Mouse (Mus musculus) liver, adult 2 months (tissue): ENCODE data around the gene E130308A19Rik. TPM values are rescaled to one million over a fixed set of nuclear protein-coding genes. Genes with fewer than 3 reads are reported as not detected.

Experiments
- DNase-seq: peaks from one replicate; pipeline ENCODE4 v3.0.0-alpha.2; 2011; ENCODE audit warnings: low read depth, low spot score; ENCODE audit errors: extremely low read depth
- H3K27ac ChIP-seq: fragments of 200-500 bp; replicated peaks from 2 replicates; pipeline ENCODE4 v1.5.1; 2012; ENCODE audit warnings: low read depth, mild to moderate bottlenecking, control low read depth, inconsistent platforms, low read length; ENCODE audit not compliant: insufficient read depth
- H3K27me3 ChIP-seq: fragments of 200-500 bp; 2 replicates; pipeline ENCODE4 v1.6.1; 2012; ENCODE audit warnings: mild to moderate bottlenecking, moderate library complexity, low read length, inconsistent platforms; ENCODE audit not compliant: control insufficient read depth, insufficient read depth
- H3K36me3 ChIP-seq: fragments of 200-500 bp; 2 replicates; pipeline ENCODE4 v1.6.1; 2012; ENCODE audit warnings: low read length, inconsistent platforms; ENCODE audit not compliant: control insufficient read depth, insufficient read depth
- H3K4me1 ChIP-seq: fragments of 200-500 bp; 2 replicates; pipeline ENCODE4 v1.6.1; 2011; ENCODE audit warnings: low read length; ENCODE audit not compliant: control insufficient read depth, insufficient read depth
- H3K4me3 ChIP-seq: fragments of 200-500 bp; 2 replicates; pipeline ENCODE4 v1.5.1; 2011; ENCODE audit warnings: low read depth, mild to moderate bottlenecking, control low read depth, low read length, moderate library complexity; ENCODE audit not compliant: insufficient read depth
- H3K79me2 ChIP-seq: fragments of 200-500 bp; 2 replicates; pipeline ENCODE4 v1.6.1; 2012; ENCODE audit warnings: inconsistent platforms, mild to moderate bottlenecking, low read length, moderate library complexity; ENCODE audit not compliant: control insufficient read depth, insufficient read depth
- H3K9ac ChIP-seq: fragments of 200-500 bp; 2 replicates; pipeline ENCODE4 v1.6.1; 2012; ENCODE audit warnings: low read depth, mild to moderate bottlenecking, control low read depth, inconsistent platforms, low read length
- CTCF ChIP-seq: fragments of 200-500 bp; IDR thresholded peaks from 2 replicates; pipeline ENCODE4 v1.5.1; 2011; ENCODE audit warnings: low read depth, low read length, control low read depth
- POLR2A ChIP-seq: fragments of 200-500 bp; IDR thresholded peaks from 2 replicates; pipeline ENCODE4 v1.6.1; 2011; ENCODE audit warnings: low read length, control low read depth; ENCODE audit not compliant: insufficient read depth; ENCODE audit errors: extremely low read depth
- WGBS: fragments of 180-500 bp; shearing (Covaris S2); methylation state at CpG from one replicate; pipeline ENCODE4 v1.1.7; 2018; 5-methylcytosine and 5-hydroxymethylcytosine counted together
- polyA plus RNA-seq: library from polyadenylated mRNA; depleted of rRNA; stranded (reverse); fragments of >200 nt; gene quantifications from 2 replicates; pipeline ENCODE4 v1.2.3, GENCODE M21; 2012
- total RNA-seq: library from RNA; depleted of rRNA; stranded (reverse); fragments of >200 nt; gene quantifications from 2 replicates; pipeline ENCODE4 v1.2.3, GENCODE M21; 2014

The E130308A19Rik gene
- total and polyA plus RNA-seq, 2 experiments: 1.5 to 2.6 TPM

DNA sequence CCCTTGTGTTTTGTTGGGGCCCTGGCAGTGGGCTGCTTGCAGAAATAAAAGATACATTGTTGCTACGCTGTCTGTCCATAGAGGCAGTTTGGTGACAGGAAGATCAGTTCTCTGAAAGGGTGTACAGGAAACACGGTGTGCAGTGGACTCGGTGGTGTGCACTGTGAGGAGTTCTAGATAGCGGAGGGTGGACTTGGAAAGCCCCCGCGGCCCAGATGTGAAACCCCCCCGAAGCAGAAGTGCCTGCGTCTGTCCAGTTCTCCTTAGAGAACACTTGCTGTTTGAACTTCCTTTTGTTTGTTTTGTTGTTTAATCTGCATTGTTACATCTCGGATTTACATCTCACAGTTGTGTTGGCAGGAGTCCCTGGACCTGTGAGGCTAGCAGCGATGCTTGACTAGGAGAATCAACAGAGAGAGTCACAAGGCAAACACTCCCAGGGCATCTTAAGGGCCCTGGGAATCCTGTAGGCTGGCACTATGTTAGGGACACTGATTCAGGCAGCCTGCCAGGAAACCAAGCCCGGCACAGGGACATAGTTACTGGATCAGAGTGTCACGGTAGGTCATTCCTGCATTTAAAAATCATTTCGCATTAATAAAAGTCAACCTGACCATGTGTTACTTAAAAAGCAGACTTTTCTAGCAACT, 127.6 kb downstream of the E130308A19Rik start:
- no peak overlapping the region for H3K27ac ChIP-seq
- no peaks in the 10 kb centered on the region for H3K36me3 ChIP-seq
- DNase-seq: no peak
- no peaks in the 10 kb centered on the region for H3K27me3 ChIP-seq
- no peaks in the 10 kb centered on the region for H3K79me2 ChIP-seq
- no peak overlapping the region for H3K4me3 ChIP-seq
- no peak overlapping the region for H3K9ac ChIP-seq
- TF ChIP-seq CTCF (no peak), POLR2A (no peak)
- 64% methylated on average over 13 of the region's 13 CpGs for WGBS
- H3K4me1 ChIP-seq: no peaks in the 10 kb centered on the region

DNA sequence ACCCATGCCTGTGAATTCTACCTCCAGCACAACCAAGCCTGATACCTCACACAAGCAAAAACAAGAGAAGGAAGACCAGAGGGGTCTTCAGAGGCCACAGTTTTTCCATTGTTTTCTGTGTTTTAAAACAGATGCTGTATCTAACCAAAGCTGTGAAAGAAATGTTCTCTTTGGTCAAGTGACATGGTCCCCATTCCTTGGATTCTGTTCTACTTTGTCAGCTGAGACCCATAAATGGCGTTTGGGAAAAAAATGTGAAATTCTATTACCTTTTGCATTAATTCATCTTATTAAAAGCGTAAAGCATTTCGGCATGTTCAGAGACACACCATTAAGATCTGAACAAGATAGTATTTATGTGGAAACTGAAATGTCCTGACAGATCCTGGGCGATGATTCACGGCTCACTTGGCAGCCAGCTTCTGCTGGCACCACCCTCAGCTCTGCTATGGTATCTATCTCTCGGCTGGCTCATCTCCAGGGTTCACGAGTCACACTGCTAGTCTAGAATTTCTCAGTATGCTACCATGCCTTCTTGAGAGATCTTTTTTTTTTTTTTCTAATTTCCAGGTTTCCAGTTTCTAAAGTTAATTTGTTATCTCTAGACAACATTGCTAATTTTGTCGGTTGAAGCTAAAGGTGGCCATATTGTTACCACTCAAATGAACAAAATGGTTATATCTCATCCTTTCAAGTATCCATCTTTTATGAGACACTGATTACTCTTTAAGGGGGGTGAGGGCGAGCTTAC, 130.5 kb downstream of the E130308A19Rik start:
- no peaks in the 10 kb centered on the region for H3K4me1 ChIP-seq
- no peak overlapping the region for H3K27ac ChIP-seq
- 64% methylated on average over 9 of the region's 9 CpGs for WGBS
- TF ChIP-seq CTCF (no peak), POLR2A (no peak)
- H3K27me3 ChIP-seq: no peaks in the 10 kb centered on the region
- DNase-seq: peak; percentile 13
- no peak overlapping the region for H3K4me3 ChIP-seq
- H3K9ac ChIP-seq: no peak overlapping the region
- no peaks in the 10 kb centered on the region for H3K79me2 ChIP-seq
- no peaks in the 10 kb centered on the region for H3K36me3 ChIP-seq

DNA sequence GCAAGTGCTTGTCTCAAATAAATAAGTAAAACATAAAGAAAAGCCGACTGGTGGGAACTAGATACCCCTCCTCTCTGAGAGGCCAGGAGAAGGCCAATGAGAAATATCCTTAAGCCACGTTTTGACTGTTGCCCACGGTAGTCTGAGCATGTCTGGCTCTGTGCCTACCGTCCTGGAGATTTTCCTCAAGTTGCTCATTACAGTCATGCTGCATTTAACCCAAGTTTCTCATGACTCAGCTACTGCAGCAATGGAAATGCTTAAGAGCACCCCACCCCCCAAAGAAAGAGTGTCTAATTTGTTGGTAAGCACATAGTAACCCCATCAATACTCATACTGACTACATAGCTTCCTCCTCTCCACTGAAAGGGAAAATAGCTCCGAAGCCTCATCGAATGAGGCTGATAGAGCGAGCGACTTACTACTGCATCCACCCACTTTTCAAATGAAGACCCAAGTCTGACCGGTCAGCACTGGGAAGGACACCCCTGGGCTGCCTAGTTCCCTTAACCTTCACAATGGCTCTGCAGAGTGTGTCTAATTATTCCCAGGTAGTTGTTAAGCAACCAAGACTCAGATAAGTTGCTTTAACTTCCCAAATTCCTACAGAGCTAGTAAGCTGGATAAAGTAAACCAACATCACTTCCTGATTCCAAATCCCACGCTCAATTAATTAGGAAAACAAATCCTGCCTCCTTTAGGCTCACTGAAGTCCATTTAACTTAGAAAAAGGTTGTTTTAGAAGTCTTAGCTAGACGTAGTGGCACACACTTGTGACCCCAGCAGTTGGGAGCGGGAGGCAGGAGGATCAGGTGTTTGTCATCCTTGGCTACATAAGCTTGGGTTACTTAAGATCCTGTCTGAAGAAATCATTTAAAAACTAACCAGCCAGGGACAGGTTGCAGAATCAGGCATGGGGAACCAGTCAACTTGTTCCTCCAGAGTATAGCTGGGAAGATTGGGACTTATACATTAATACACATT, 131.7 kb downstream of the E130308A19Rik start:
- Histone ChIP-seq H3K27me3 (no peaks in the 10 kb centered on the region), H3K79me2 (no peaks in the 10 kb centered on the region), H3K4me3 (no peak overlapping the region), H3K9ac (no peak overlapping the region), H3K27ac (no peak overlapping the region), H3K36me3 (no peaks in the 10 kb centered on the region), H3K4me1 (no peaks in the 10 kb centered on the region)
- no peak for DNase-seq
- 88% methylated on average over 12 of the region's 12 CpGs for WGBS
- no peak for TF ChIP-seq CTCF

DNA sequence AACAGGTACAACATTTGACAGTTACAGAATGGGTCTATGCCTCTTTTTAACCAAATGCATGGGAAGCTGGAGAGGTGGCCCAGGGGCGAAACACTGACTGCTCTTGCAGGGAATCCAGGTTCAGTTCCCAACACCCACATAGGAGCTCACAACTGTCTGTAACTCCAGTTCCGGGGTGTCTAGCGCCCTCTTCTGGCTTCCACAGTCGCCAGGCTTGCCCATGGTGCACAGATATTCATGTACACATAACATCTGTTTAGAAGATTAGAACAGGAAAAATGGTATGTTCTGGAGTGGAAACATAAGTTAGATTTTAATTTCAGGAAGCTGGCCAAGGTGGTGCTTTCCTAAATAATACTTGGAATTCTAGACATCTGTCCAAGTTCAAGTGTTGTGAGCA, 134.0 kb downstream of the E130308A19Rik start:
- Histone ChIP-seq H3K79me2 (no peaks in the 10 kb centered on the region), H3K4me3 (no peak overlapping the region), H3K36me3 (no peaks in the 10 kb centered on the region), H3K4me1 (no peaks in the 10 kb centered on the region), H3K27me3 (no peaks in the 10 kb centered on the region), H3K9ac (no peak overlapping the region), H3K27ac (no peak overlapping the region)
- 79% methylated on average over 4 of the region's 4 CpGs for WGBS
- no peak for DNase-seq
- TF ChIP-seq CTCF (peak; percentile 9; the same call in 1 of the 2 replicates), POLR2A (no peak)

DNA sequence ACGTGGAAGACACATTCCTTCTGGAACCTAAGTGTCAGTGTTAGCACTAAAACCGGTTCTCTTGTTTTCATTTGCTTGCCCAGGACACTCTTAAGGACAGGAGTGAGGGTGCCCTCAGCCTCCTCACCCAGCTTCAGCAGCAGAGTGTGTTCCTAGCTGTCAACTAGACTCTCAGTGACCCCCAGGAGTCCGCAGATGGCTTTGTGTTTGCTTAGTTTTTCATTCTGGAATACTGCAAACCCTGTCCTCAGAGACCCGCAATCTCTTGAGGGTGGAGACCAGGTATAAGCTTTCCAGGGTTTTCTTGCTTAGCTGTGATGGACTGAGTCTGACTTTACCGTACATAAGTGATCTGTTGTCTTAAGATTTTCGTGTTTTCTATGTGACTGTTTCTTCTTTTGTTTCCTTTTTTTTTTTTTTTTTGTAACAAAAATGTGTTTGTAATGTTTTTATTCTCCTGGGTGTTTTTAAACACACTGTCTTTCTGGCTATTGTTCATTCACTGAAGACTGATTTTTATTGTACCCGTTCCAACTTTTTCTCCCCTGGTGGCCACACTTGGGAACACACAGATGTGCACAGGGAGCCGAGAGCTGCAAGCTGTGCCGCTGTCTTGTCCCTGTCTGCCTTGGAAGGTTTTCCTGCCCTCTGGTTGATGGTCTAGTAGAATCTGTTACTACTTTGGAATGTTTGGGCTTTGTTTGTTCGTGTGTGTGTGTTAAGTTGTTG, 134.8 kb downstream of the E130308A19Rik start:
- DNase-seq: no peak
- no peak overlapping the region for H3K4me3 ChIP-seq
- WGBS: 56% methylated on average over 10 of the region's 10 CpGs
- H3K4me1 ChIP-seq: no peaks in the 10 kb centered on the region
- no peak overlapping the region for H3K9ac ChIP-seq
- H3K79me2 ChIP-seq: no peaks in the 10 kb centered on the region
- TF ChIP-seq CTCF: peak; percentile 70
- no peak for TF ChIP-seq POLR2A
- no peaks in the 10 kb centered on the region for H3K27me3 ChIP-seq
- H3K27ac ChIP-seq: no peak overlapping the region
- no peaks in the 10 kb centered on the region for H3K36me3 ChIP-seq
